Mouse (Mus musculus) forebrain, postnatal 0 days (tissue): ENCODE data around the gene Runx3. TPM values are rescaled to one million over a fixed set of nuclear protein-coding genes. Genes with fewer than 3 reads are reported as not detected.

Experiments
- ATAC-seq: fragments of 200-750 bp; cut with Nextera tagmentation; 2 replicates; pipeline ENCODE4 v1.8.0; 2017; ENCODE audit warnings: mild to moderate bottlenecking, moderate library complexity
- DNase-seq: peaks from one replicate; pipeline ENCODE4 v3.0.0-alpha.2; 2015
- H3K27ac ChIP-seq: fragments of 300-500 bp; sonication (generic); 2 replicates; pipeline ENCODE4 v1.5.1; 2014; ENCODE audit warnings: low read depth, mild to moderate bottlenecking, antibody characterized with exemption, low read length, moderate library complexity, mixed read lengths
- H3K27me3 ChIP-seq: fragments of 300-500 bp; sonication (generic); 2 replicates; pipeline ENCODE4 v1.6.1; 2014; ENCODE audit warnings: mild to moderate bottlenecking, low read length, mixed read lengths; ENCODE audit not compliant: insufficient read depth
- H3K36me3 ChIP-seq: fragments of 300-500 bp; sonication (generic); 2 replicates; pipeline ENCODE4 v1.6.1; 2014; ENCODE audit warnings: mild to moderate bottlenecking, moderate library complexity; ENCODE audit not compliant: insufficient read depth
- H3K4me1 ChIP-seq: fragments of 300-500 bp; sonication (generic); 2 replicates; pipeline ENCODE4 v1.6.1; 2014; ENCODE audit warnings: antibody characterized with exemption; ENCODE audit not compliant: insufficient read depth
- H3K4me2 ChIP-seq: fragments of 300-500 bp; sonication (generic); 2 replicates; pipeline ENCODE4 v1.6.1; 2014; ENCODE audit warnings: low read depth, mild to moderate bottlenecking, moderate library complexity
- H3K4me3 ChIP-seq: fragments of 300-500 bp; sonication (generic); 2 replicates; pipeline ENCODE4 v1.5.1; 2014; ENCODE audit warnings: low read depth, low read length, mixed read lengths
- H3K9ac ChIP-seq: fragments of 300-500 bp; sonication (generic); 2 replicates; pipeline ENCODE4 v1.6.1; 2014; ENCODE audit warnings: mild to moderate bottlenecking
- H3K9me3 ChIP-seq: fragments of 300-500 bp; sonication (generic); 2 replicates; pipeline ENCODE4 v1.6.1; 2016; ENCODE audit warnings: low read length
- CTCF ChIP-seq: sonication (generic); IDR thresholded peaks from 2 replicates; pipeline ENCODE4 v1.5.1; 2016; ENCODE audit warnings: antibody characterized with exemption, control low read depth, low read depth
- WGBS: fragments of 180-500 bp; shearing (Covaris S2); extraction: QIAGEN DNeasy Blood & Tissue Kit; methylation state at CpG from one replicate; pipeline ENCODE4 v1.1.7; 2014; 5-methylcytosine and 5-hydroxymethylcytosine counted together
- polyA plus RNA-seq: library from polyadenylated mRNA; unstranded; fragments of >200 nt; fragmentation: Nextera tagmentation; extraction: Ambion mirVana; gene quantifications from 2 replicates; pipeline ENCODE4 v1.2.1, GENCODE M21; 2015
- total RNA-seq: library from RNA; depleted of rRNA; stranded (reverse); fragments of >200 nt; gene quantifications from 2 replicates; pipeline ENCODE4 v1.2.3, GENCODE M21; 2014; rRNA removed

Runx3 gene
- total and polyA plus RNA-seq, 2 experiments from 2014 or later = not detected

DNA sequence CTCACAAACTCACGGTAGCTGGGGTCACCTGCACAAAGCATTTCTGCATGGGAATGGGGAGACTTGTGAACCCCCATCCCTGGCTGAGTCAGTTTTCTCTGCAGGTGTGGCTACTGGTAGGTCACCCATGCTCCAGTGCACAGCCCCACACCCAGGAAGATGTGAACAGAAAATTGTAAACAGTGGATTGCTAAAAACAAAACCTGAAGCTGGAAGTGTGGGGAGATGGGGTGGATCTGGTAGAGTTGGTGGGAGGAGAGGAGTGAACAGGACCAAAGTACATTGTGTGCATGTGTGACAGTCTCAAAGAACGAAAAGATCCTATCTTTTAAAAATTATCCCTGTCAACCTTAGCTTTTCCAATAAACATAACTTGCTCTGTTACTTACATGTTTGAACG is 100.2 kb downstream of the Runx3 start:
- 88% methylated on average over 3 of the region's 3 CpGs for WGBS

DNA sequence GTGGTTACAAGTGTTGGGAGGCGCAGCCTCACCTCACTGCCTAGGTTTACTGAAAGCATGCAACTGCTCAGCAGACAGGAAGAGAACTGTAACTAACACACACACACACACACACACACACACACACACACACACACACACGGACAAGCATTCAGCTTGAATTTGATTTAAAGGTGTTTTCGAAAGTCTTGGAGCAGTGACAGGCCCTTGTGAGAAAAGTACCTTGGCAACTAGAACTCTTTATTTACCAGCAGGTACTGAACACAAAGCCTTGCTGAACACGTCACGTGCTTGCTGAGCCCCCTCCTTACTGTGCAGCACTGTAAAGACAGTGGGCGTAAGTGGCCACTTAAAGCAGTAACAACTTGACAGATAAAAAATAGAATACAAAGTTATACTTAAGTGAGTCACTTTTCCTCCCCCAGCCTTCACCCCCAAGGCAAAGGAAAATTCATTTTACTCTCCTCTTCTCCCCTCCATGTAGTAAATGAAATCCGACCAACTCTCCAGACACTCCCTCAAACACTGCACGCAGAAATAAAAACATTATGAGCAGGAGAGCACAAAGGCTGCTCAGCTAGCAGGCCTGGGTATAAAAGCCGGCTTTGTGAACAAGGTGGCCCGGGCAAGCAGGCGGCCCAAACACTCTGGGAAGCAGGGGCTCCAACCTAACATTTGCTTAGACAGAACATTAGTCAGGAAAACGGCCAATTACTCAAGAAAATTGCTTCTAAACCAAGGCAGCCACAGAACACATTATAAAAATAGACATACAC is 101.4 kb downstream of the Runx3 start:
- H3K4me3 ChIP-seq = no peak overlapping the region
- no peak overlapping the region for H3K9ac ChIP-seq
- ATAC-seq (no peak), DNase-seq (no peak)
- no peaks in the 10 kb centered on the region for H3K27me3 ChIP-seq
- no peak overlapping the region for H3K4me2 ChIP-seq
- no peaks in the 10 kb centered on the region for H3K4me1 ChIP-seq
- TF ChIP-seq CTCF = no peak
- peaks cover 8% of the 10 kb centered on the region for H3K36me3 ChIP-seq
- H3K9me3 ChIP-seq = no peaks in the 10 kb centered on the region
- H3K27ac ChIP-seq = no peak overlapping the region
- WGBS = 69% methylated on average over 12 of the region's 12 CpGs

More for the DNA sequence above, 100.2 kb downstream of the Runx3 start:
- TF ChIP-seq CTCF = no peak
- Histone ChIP-seq H3K9me3 (no peaks in the 10 kb centered on the region), H3K36me3 (peaks cover 17% of the 10 kb centered on the region), H3K4me2 (no peak overlapping the region), H3K4me1 (no peaks in the 10 kb centered on the region), H3K27me3 (no peaks in the 10 kb centered on the region), H3K27ac (no peak overlapping the region), H3K9ac (no peak overlapping the region), H3K4me3 (no peak overlapping the region)
- no peak for ATAC-seq
- no peak for DNase-seq

DNA sequence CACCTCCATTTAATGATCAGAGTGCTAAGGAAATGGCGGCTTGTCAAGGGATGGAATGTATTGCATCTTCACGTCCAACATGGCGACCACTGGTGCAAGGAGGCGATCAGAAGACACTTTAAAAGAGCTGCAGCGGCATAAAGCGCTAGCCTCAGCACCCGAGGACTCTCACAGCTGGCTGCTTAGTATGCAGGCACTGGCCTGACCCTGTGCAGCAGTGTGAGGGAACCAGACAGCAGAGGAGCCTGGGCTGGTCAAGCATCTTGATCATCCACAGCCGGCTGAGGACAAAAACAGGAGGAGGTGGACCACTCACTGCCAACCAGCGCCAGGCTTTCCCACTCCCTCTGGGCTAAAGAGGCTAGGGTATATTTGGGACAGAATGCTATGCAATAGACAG is 103.4 kb downstream of the Runx3 start:
- 72% methylated on average over 9 of the region's 9 CpGs for WGBS
- no peak for TF ChIP-seq CTCF
- DNase-seq = no peak
- no peak overlapping the region for H3K4me3 ChIP-seq
- no peaks in the 10 kb centered on the region for H3K4me1 ChIP-seq
- no peak overlapping the region for H3K4me2 ChIP-seq
- no peaks in the 10 kb centered on the region for H3K27me3 ChIP-seq
- peak; percentile 32; the same call in 1 of the 2 replicates for ATAC-seq
- no peak overlapping the region for H3K9ac ChIP-seq
- H3K27ac ChIP-seq = no peak overlapping the region
- no peaks in the 10 kb centered on the region for H3K36me3 ChIP-seq
- no peaks in the 10 kb centered on the region for H3K9me3 ChIP-seq

DNA sequence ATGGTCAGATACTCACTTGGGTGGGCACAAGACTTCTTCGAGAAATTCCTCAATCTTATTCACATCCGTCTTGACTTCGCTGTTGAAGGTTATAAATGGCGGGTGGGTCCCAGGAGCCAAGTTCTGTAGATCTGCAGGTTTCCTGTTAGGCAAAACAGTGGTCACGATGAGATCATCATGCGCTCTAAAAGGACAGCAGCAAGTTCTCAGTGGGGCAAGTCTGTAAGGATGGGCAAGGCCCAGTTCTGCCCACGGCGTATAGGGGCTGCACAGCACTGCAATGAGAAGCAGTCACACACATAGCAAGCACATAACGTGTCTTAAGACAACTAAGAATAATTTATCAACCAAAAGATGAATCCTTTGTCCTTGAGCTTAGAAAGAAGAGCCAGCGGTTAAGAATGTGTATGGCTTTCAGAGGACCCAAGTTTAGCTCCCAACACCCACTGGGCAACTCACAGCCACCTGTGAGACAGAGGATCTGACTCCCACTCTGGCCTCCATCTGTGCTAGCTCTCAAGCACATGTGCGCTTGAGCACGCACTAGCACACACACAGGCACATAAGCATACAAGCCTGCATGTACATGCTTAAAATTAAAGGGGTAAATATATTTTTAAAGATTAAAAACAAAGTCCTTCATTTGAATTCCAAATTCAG is 105.7 kb downstream of the Runx3 start:
- TF ChIP-seq CTCF = no peak
- WGBS = 93% methylated on average over 12 of the region's 12 CpGs
- Histone ChIP-seq H3K27ac (no peak overlapping the region), H3K4me1 (no peaks in the 10 kb centered on the region), H3K9ac (no peak overlapping the region), H3K9me3 (no peaks in the 10 kb centered on the region), H3K27me3 (no peaks in the 10 kb centered on the region), H3K4me2 (no peak overlapping the region), H3K36me3 (no peaks in the 10 kb centered on the region), H3K4me3 (no peak overlapping the region)
- ATAC-seq (no peak), DNase-seq (no peak)

Other genes starting within 250 kb of the Runx3 start
- gene Tmem50a, start 205.6 kb upstream of the Runx3 start, total RNA-seq = 165 and 174 TPM in 2 replicates
- gene Tmem50a, start 205.6 kb upstream of the Runx3 start, polyA plus RNA-seq = 200 and 248 TPM in 2 replicates
- 93.3 and 95.4 TPM in 2 replicates for gene Rsrp1, start 197.1 kb upstream of the Runx3 start, total RNA-seq
- 180 and 225 TPM in 2 replicates for gene Rsrp1, start 197.1 kb upstream of the Runx3 start, polyA plus RNA-seq
- 53.3 and 64.9 TPM in 2 replicates for gene Syf2, start 189.8 kb upstream of the Runx3 start, total RNA-seq
- gene Syf2, start 189.8 kb upstream of the Runx3 start, polyA plus RNA-seq = 75.0 and 84.9 TPM in 2 replicates
- gene Clic4, start 152.2 kb downstream of the Runx3 start, total RNA-seq = 44.0 and 65.2 TPM in 2 replicates
- 34.5 and 41.5 TPM in 2 replicates for gene Clic4, start 152.2 kb downstream of the Runx3 start, polyA plus RNA-seq
- gene Srrm1, start 232.7 kb downstream of the Runx3 start, total RNA-seq = 38.5 and 46.6 TPM in 2 replicates
- 129 and 173 TPM in 2 replicates for gene Srrm1, start 232.7 kb downstream of the Runx3 start, polyA plus RNA-seq